Mouse (Mus musculus): ENCODE measurements around the gene Tnfrsf25. TPM values are rescaled to one million over a fixed set of nuclear protein-coding genes. Genes with fewer than 3 reads are reported as not detected.

Tnfrsf25 gene
- polyA plus RNA-seq, 1 experiment from 2014 or later = 0.87 TPM

DNA sequence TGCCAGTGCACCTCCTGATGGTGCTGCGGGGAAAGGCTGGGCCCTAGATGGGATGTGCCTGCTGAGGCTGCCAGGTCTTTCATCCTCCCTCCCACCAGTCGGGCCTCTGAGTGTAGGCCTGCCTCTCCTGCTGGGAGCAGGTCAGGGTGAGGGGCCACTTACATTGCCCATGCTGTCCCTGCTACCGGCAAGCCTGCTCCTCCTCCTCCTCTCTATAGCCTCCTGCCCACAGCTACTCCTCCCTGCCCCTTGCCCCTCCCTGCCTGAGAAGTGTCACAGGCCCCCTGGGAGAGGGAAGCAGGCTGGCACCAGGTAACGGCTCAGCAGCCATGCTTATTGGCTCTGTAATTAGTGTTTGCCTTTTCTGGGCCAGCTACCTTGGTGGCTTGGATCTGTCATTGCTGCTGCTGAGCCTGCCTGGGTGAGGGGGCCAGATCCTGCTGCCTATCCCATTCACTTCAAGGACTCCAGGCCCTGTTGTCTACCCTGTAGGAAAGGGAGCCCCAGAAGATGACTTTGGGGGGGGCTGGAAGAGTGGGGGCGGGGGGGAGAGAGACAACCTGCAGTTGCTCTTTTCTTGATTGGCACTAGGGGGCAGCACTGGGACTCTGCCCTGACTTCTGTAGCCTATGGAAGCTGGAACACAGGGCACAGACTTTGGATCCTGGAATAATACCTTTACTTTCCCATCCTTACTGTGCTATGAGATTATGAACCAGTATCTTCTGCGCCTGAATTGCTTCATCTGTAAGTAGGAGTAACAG lies 20.6 kb downstream of the Tnfrsf25 start:
- H3K36me3 ChIP-seq = no peaks in the 10 kb centered on the region
- H3K4me2 ChIP-seq = no peak overlapping the region
- peaks cover 63% of the 10 kb centered on the region for H3K27me3 ChIP-seq (replicated peaks)
- WGBS (ENCODE audit: insufficient replicate concordance) = 44% methylated on average over 6 of the region's 6 CpGs
- H3K9me3 ChIP-seq (replicated peaks) = no peaks in the 10 kb centered on the region
- no peak overlapping the region for H3K27ac ChIP-seq
- no peak overlapping the region for H3K4me3 ChIP-seq
- no peak for ATAC-seq
- no peak overlapping the region for H3K9ac ChIP-seq
- H3K4me1 ChIP-seq = peaks cover 23% of the 10 kb centered on the region

DNA sequence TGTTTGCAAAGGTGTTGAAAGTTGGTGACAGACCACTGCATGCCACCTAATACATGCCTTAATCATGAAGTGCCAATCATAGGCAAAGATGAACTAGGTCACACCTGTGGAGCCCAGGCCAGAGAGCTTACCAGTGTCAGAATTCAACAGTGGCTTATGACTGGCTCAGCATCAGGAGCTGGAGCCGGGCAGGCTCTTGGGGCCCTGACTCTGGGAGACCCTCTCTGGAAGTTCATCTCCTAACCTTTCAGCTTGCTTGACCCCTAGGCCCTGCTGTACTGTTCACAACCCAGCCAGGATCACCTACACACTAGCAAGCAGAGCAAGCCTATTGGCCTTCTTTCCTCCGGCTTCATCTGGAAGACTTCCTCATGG lies 21.1 kb downstream of the Tnfrsf25 start:
- Histone ChIP-seq H3K27ac (no peak overlapping the region), H3K4me1 (peaks cover 18% of the 10 kb centered on the region), H3K9me3 (replicated peaks) (no peaks in the 10 kb centered on the region), H3K4me3 (no peak overlapping the region), H3K27me3 (replicated peaks) (peaks cover 63% of the 10 kb centered on the region), H3K36me3 (no peaks in the 10 kb centered on the region), H3K4me2 (no peak overlapping the region), H3K9ac (no peak overlapping the region)
- no peak for ATAC-seq
- 82% methylated on average over 2 of the region's 2 CpGs for WGBS (ENCODE audit: insufficient replicate concordance)

DNA sequence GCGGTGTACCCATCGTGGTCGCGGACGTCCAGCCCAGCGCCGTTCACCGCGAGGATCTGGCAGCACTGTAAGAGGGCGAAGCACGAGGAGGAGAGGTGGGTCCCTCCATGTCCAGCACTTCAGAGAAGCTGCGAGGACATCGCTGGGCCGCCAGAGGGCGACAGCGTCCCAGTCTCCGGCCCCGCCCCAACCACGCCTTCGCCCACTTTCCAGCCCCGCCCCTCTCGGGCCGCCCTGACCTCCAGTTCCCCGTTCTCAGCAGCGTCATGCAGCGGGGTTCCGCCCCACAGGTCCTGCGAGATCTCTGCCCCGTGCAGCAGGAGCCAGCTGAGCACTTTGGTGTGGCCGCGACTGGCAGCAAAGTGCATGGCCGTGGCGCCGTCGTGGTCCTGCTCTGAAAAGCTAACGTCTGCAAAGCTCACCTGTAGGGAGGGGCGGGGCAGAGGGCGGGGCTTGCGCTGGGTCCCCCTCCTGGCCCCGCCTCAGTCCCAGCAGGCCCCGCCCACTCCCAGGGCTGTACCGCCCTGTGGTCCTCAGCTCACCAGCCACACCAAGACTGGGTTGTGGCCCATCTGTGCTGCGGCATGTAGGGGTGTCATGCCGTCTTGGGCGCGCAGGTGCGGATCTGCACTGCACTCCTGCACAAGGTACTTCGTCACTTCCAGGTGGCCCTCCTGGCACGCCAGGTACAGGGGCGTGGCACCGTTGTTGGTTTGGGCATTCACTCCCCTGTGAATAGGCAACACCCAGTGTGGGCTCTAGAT lies 22.9 kb downstream of the Tnfrsf25 start:
- Histone ChIP-seq H3K27ac (no peak overlapping the region), H3K9ac (peak overlapping the region; percentile 42; the same call in 1 of the 2 replicates), H3K27me3 (replicated peaks) (peaks cover 52% of the 10 kb centered on the region), H3K36me3 (no peaks in the 10 kb centered on the region), H3K4me3 (peak overlapping the region; percentile 59), H3K9me3 (replicated peaks) (no peaks in the 10 kb centered on the region), H3K4me2 (peak overlapping the region; percentile 78), H3K4me1 (peaks cover 13% of the 10 kb centered on the region)
- peak; percentile 87 for ATAC-seq
- WGBS (ENCODE audit: insufficient replicate concordance) = 3% methylated on average over 51 of the region's 51 CpGs

DNA sequence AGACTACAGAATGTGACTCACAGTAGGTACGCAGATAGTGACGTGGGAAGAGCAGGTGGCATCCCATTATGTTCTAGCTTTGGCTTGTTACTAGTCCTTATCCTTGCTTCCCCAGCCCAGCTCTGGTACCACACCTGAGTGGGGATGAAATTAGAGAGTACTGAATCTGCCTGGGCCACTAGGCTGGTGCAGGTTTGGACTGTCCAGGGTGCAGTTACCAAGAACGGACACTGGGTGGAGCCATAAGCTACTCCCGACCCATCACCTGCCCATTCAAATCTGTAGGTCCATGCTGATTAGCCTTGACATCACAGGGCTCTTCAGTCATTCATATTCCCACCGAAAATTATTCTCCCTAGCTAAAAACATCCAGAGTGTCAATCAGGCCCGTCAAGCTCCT lies 24.7 kb downstream of the Tnfrsf25 start:
- peaks cover 47% of the 10 kb centered on the region for H3K27me3 ChIP-seq (replicated peaks)
- H3K4me2 ChIP-seq = no peak overlapping the region
- H3K4me3 ChIP-seq = no peak overlapping the region
- H3K9me3 ChIP-seq (replicated peaks) = no peaks in the 10 kb centered on the region
- peaks cover 17% of the 10 kb centered on the region for H3K4me1 ChIP-seq
- no peaks in the 10 kb centered on the region for H3K36me3 ChIP-seq
- 28% methylated on average over 6 of the region's 6 CpGs for WGBS (ENCODE audit: insufficient replicate concordance)
- H3K27ac ChIP-seq = no peak overlapping the region
- 0 out of 2 replicates have a peak, but pooled peaks have one; percentile 19 for ATAC-seq
- no peak overlapping the region for H3K9ac ChIP-seq

DNA sequence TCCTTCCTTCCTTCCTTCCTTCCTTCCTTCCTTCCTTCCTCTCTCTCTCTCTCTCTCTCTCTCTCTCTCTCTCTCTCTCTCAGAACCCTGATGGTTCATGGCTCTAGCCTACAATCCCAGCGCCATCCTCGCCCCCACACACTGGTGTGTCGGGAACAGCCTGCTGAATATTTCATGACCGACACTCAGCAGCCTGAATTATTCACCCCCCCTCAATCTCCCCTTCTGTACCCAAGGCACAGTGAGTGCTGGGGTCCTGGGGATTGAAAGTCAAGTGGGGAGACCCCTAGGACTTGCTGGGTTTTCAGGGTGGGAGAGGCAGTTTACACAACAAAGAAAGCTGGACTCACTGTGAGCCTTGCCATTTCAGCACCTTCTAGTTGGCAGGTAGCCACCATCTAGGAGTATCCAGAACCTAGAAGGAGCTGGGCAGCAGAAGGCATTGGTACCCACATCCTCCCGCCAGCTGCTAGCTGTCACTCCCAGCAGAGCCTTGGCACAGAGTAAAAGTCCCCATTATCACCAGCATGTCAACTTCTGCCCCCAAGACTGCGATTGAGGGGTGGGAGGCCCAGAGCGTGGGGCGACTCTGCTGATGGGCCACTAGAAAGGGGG lies 25.9 kb downstream of the Tnfrsf25 start:
- H3K4me2 ChIP-seq = no peak overlapping the region
- peaks cover 21% of the 10 kb centered on the region for H3K4me1 ChIP-seq
- H3K4me3 ChIP-seq = no peak overlapping the region
- WGBS (ENCODE audit: insufficient replicate concordance) = 67% methylated on average over 8 of the region's 8 CpGs
- H3K36me3 ChIP-seq = no peaks in the 10 kb centered on the region
- H3K9me3 ChIP-seq (replicated peaks) = no peaks in the 10 kb centered on the region
- H3K9ac ChIP-seq = no peak overlapping the region
- no peak overlapping the region for H3K27ac ChIP-seq
- H3K27me3 ChIP-seq (replicated peaks) = peaks cover 46% of the 10 kb centered on the region
- no peak for ATAC-seq

DNA sequence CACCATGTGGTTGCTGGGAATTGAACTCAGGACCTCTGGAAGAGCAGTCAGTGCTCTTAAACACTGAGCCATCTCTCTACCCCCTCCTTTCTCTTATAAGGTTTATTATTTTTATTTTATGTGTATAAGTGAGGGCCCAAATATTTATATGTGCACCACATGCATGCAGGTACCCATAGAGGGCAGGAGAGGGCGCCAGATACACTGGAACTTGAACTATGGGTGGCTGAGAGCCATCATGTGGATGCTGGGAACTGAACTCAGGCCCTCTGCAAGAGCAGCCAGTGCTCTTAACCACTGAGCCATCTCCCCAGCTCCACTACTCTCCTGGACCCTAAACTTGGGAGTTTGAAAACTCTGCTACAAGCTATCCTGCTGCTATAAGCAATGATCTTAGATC lies 27.9 kb downstream of the Tnfrsf25 start:
- no peak overlapping the region for H3K4me2 ChIP-seq
- H3K27ac ChIP-seq = no peak overlapping the region
- H3K4me1 ChIP-seq = peaks cover 14% of the 10 kb centered on the region
- H3K36me3 ChIP-seq = no peaks in the 10 kb centered on the region
- peaks cover 60% of the 10 kb centered on the region for H3K27me3 ChIP-seq (replicated peaks)
- no peaks in the 10 kb centered on the region for H3K9me3 ChIP-seq (replicated peaks)
- H3K9ac ChIP-seq = no peak overlapping the region
- H3K4me3 ChIP-seq = no peak overlapping the region
- WGBS (ENCODE audit: insufficient replicate concordance) = 32% methylated on average over 1 of the region's 1 CpGs
- no peak for ATAC-seq

DNA sequence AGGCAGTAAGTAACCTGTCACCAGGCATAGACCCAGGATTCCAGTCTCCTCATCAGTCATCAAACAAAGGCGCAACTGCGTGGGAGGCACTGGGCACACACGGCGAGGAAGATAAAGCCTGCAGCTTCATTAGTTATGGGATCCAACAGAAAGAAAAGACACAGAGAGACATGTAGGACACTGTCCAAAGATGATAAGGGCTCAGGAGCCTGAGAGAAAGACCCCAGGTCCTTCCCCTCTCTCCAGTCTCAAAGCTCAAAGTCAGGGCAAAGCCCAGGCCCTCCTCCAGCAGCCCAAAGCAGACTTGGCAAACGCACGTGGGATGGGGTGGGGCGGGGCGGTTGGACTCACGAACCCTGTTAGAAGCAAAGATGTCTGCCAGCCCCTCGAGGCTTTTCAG lies 29.7 kb downstream of the Tnfrsf25 start:
- Histone ChIP-seq H3K27ac (no peak overlapping the region), H3K27me3 (replicated peaks) (peaks cover 79% of the 10 kb centered on the region), H3K4me3 (no peak overlapping the region), H3K36me3 (no peaks in the 10 kb centered on the region), H3K9me3 (replicated peaks) (no peaks in the 10 kb centered on the region), H3K4me1 (peaks cover 11% of the 10 kb centered on the region), H3K9ac (no peak overlapping the region), H3K4me2 (no peak overlapping the region)
- WGBS (ENCODE audit: insufficient replicate concordance) = 44% methylated on average over 10 of the region's 10 CpGs
- no peak for ATAC-seq

DNA sequence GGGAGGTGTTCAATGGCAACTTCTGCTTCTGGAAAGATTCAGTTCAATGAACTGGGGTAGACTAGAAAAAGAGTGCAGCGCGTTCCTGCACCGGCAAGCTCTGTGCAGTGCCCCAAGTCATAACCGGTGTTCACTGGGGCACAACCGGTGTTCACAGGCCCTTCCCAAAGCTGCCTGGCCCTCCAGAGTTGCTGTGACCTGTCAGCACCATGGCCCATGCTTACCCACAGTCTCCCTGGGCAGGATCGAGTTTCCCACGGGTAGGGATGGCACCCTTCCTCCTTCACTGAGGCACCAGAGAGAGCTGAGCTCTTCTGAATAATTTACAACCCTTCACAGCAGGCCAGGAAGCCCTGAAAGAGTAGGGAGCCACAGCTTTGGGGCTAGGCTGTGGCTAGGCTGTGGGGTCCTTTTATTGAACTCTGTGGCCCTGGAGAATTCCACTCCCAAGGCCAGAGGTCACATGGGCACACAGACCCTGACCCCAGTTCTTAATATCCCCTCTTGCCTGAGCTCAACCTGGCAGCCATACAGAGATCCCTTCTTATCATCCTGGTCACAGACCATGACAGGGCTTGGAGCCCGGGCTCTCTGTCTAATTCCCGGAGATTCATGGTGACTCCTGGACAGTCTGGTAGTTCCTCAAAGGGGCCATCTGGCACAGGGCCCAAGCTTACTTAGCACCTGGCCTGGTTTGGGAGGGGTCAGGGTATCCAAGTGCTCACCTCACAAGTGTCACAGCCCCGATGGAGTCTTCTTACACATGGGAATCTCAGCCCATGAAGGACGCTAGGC lies 30.5 kb downstream of the Tnfrsf25 start:
- Histone ChIP-seq H3K27me3 (replicated peaks) (peaks cover 80% of the 10 kb centered on the region), H3K27ac (no peak overlapping the region), H3K9me3 (replicated peaks) (no peaks in the 10 kb centered on the region), H3K36me3 (no peaks in the 10 kb centered on the region), H3K9ac (no peak overlapping the region), H3K4me2 (no peak overlapping the region), H3K4me3 (no peak overlapping the region), H3K4me1 (peaks cover 17% of the 10 kb centered on the region)
- no peak for ATAC-seq
- WGBS (ENCODE audit: insufficient replicate concordance) = 59% methylated on average over 11 of the region's 11 CpGs

DNA sequence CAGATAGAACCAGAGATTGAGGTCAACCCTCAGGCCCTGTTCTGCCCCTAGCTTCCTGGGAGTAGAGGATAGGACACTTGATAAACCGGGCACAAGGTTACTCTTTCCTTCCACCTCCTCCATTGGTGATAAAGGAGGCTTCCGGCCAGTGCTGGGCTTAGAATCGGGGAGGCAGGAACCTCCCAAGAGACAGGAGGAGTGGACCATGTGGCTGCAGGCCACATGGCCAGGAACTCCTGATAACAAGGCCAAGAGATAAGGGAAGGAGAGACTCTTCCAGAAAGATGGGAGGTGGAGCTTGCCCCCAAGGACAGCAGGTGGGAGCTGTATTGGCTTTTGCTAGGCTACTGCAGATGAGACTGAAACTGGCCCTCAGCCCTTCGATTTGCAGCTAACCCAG lies 34.8 kb downstream of the Tnfrsf25 start:
- Histone ChIP-seq H3K4me1 (peaks cover 45% of the 10 kb centered on the region), H3K36me3 (no peaks in the 10 kb centered on the region), H3K4me3 (no peak overlapping the region), H3K9me3 (replicated peaks) (no peaks in the 10 kb centered on the region), H3K9ac (no peak overlapping the region), H3K27ac (no peak overlapping the region), H3K4me2 (no peak overlapping the region), H3K27me3 (replicated peaks) (peaks cover 94% of the 10 kb centered on the region)
- 36% methylated on average over 4 of the region's 4 CpGs for WGBS (ENCODE audit: insufficient replicate concordance)
- ATAC-seq = no peak

DNA sequence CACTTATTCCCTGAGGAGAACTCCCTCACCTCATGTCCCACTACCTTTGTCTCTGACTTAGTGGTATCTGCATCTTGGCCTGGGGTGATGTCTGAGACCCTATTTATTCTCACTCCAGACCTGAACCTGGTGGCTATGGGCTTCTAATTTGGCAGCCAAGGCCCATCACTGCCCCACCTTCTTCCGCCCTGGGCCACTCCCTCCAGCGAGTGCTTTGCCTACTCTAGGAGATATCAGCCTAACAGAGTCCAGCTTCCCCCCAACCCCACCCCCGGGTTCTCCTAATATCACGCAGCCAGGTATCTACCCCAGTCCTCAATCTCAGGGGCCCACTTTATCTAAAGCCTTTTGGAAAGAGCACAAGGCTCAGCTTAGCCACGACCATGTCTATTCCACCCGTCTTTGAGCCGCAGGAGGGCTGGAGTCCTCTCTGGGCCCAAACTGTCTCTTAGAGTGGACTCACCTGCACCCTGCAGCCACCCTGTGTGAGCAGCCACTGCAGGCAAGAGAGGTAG lies 35.8 kb downstream of the Tnfrsf25 start:
- peak overlapping the region; percentile 56 for H3K4me3 ChIP-seq
- H3K9me3 ChIP-seq (replicated peaks) = no peaks in the 10 kb centered on the region
- peak; percentile 13; the same call in 1 of the 2 replicates for ATAC-seq
- 15% methylated on average over 7 of the region's 7 CpGs for WGBS (ENCODE audit: insufficient replicate concordance)
- peak overlapping the region; percentile 89 for H3K4me2 ChIP-seq
- peaks cover 42% of the 10 kb centered on the region for H3K4me1 ChIP-seq
- H3K27me3 ChIP-seq (replicated peaks) = peaks cover 91% of the 10 kb centered on the region
- no peaks in the 10 kb centered on the region for H3K36me3 ChIP-seq
- peak overlapping the region; percentile 44 for H3K9ac ChIP-seq
- no peak overlapping the region for H3K27ac ChIP-seq

DNA sequence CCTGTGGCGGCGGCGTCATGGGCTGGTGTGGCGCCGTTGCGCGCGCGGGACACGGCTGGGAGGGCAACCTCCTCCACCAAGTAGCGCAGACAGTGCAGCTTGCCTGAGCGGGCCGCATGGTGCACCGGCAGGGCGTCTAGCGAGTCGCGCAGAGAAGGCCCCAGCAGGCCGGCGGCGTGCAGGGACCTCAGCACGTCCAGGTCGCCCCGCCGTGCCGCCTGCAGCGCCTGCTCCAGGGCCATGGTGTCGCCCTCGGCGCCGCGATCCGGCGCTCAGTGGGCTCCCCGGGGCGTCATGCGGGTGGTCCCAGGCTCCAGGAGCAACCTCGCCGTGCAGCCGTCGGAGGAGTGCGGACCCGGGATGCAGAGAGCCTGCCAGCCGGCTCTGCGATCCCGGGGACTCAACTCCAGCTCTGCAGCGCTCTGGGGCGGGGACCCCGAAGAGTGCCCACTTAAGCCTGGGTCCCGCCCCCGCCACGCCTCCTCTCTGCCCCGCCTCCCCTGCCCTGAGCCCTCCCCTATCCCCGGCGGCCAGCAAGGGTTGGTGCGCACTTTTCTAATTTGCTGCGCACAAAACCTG lies 36.3 kb downstream of the Tnfrsf25 start, which contains the start of gene Espn:
Gene Espn, minus strand, starts transcription at position 406 of the 579 bp plus-strand sequence.
- under 1% methylated on average over 57 of the region's 57 CpGs for WGBS (ENCODE audit: insufficient replicate concordance)
- peak; percentile 72 for ATAC-seq

More for the DNA sequence above, 36.3 kb downstream of the Tnfrsf25 start, which contains the start of gene Espn:
- Histone ChIP-seq H3K9me3 (replicated peaks) (no peaks in the 10 kb centered on the region), H3K9ac (peak within 1 kb of the TSS; percentile 44), H3K4me2 (peak within 1 kb of the TSS; percentile 89), H3K27me3 (replicated peaks) (peaks cover 89% of the 10 kb centered on the region), H3K4me3 (peak within 1 kb of the TSS; percentile 56), H3K36me3 (no peaks in the 10 kb centered on the region), H3K27ac (no peak within 1 kb of the TSS), H3K4me1 (peaks cover 42% of the 10 kb centered on the region)

Data from liver, embryonic 12.5 days (tissue).